ENCODE assay signal across 24 mouse cellular contexts in the genomic region with DNA sequence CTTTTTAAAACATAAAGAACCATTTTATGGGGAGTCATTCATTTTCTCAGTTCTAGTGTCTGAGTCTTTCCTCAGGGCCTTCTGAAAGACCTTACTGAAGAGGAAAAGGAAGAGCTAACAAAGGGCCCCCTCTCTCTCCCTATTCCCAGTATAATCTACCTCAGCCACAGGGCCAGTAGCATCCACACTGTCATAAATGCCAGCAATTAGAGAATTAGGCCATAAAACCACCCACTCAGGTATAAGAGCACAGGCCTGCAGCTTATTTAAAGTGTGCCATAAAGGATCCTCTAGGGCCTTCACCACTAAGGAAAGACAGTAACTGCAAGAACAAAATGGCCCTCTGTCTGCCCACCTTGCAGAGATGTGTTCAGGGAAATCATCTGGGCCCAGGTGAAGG. TPM values are rescaled to one million over a fixed set of nuclear protein-coding genes. Genes with fewer than 3 reads are reported as not detected.
DNase-seq lines count a peak whose midpoint lies in the region; ATAC-seq lines count a peak whose summit lies in the region.
"Had no signal": no experiment of that assay in that cellular context is flagged by ENCODE, and none has a peak within 500 bp of the region (broad histone marks: within the 10 kb centered on the region; RNA-seq: fewer than 3 reads in every experiment).

No protein-coding gene starts in this region.

- no peak overlapping the region for H3K4me3 ChIP-seq in hindbrain, embryonic 13.5 days
- H3K4me3 ChIP-seq in hindbrain, embryonic 10.5 days, result no peak overlapping the region
- H3K4me3 ChIP-seq in limb, embryonic 13.5 days, result no peak overlapping the region
- no peak overlapping the region for H3K4me3 ChIP-seq in limb, embryonic 10.5 days
- H3K4me3 ChIP-seq in embryonic facial prominence, embryonic 13.5 days, result no peak overlapping the region
- H3K4me3 ChIP-seq in neural tube, embryonic 15.5 days (replicated peaks), result no peak overlapping the region
- H3K4me3 ChIP-seq: erythroblast, embryonic 14.5 days; layer of hippocampus, adult 2 months; lung, embryonic 15.5 days; midbrain, embryonic 13.5 days had no signal

- H3K27ac ChIP-seq in hindbrain, embryonic 13.5 days, result peak overlapping the region; percentile 24; the same call in 1 of the 2 replicates
- H3K27ac ChIP-seq in hindbrain, embryonic 10.5 days, result no peak overlapping the region
- H3K27ac ChIP-seq in limb, embryonic 13.5 days, result no peak overlapping the region
- H3K27ac ChIP-seq in limb, embryonic 10.5 days, result no peak overlapping the region
- H3K27ac ChIP-seq in embryonic facial prominence, embryonic 13.5 days, result no peak overlapping the region
- H3K27ac ChIP-seq in neural tube, embryonic 15.5 days (replicated peaks), result no peak overlapping the region
- H3K27ac ChIP-seq: lung, embryonic 15.5 days; midbrain, embryonic 13.5 days; stomach, postnatal 0 days had no signal

- DNase-seq in hindbrain, embryonic 10.5 days (ENCODE audit: low spot score), result no peak
- DNase-seq in limb, embryonic 10.5 days (ENCODE audit: low spot score), result no peak
- DNase-seq in left cerebral cortex, adult 18-20 months (ENCODE audit: low spot score in 2 of 2), result no peak
- DNase-seq: adrenal gland, postnatal 10 days; cerebellum, adult 9-10 months; cerebellum, postnatal 36 days; heart, postnatal 14 days; kidney, adult 11 months; kidney, postnatal 36 days; right cerebral cortex, postnatal 4 days; thymus, adult 18-20 months; thymus, postnatal 25 days had no signal

- no peaks in the 10 kb centered on the region for H3K27me3 ChIP-seq in hindbrain, embryonic 13.5 days
- no peaks in the 10 kb centered on the region for H3K27me3 ChIP-seq in hindbrain, embryonic 10.5 days (ENCODE audit: insufficient read depth, poor library complexity, severe bottlenecking)
- H3K27me3 ChIP-seq in limb, embryonic 13.5 days, result no peaks in the 10 kb centered on the region
- no peaks in the 10 kb centered on the region for H3K27me3 ChIP-seq in limb, embryonic 10.5 days (ENCODE audit: low read depth, poor library complexity, severe bottlenecking)
- H3K27me3 ChIP-seq in embryonic facial prominence, embryonic 13.5 days, result no peaks in the 10 kb centered on the region
- no peaks in the 10 kb centered on the region for H3K27me3 ChIP-seq in neural tube, embryonic 15.5 days (replicated peaks)
- H3K27me3 ChIP-seq: lung, embryonic 15.5 days; midbrain, embryonic 13.5 days; Patski had no signal

- H3K36me3 ChIP-seq in hindbrain, embryonic 13.5 days, result 0 out of 2 replicates have a peak, but pooled peaks cover 12% of the 10 kb centered on the region
- peaks cover 49% of the 10 kb centered on the region for H3K36me3 ChIP-seq in hindbrain, embryonic 10.5 days
- peaks cover 13% of the 10 kb centered on the region for H3K36me3 ChIP-seq in limb, embryonic 13.5 days
- H3K36me3 ChIP-seq in limb, embryonic 10.5 days, result peaks cover 42% of the 10 kb centered on the region
- 0 out of 2 replicates have a peak, but pooled peaks cover 14% of the 10 kb centered on the region for H3K36me3 ChIP-seq in embryonic facial prominence, embryonic 13.5 days
- peaks cover 4% of the 10 kb centered on the region; the same call in 1 of the 2 replicates for H3K36me3 ChIP-seq in neural tube, embryonic 15.5 days

- H3K9me3 ChIP-seq in hindbrain, embryonic 13.5 days, result no peaks in the 10 kb centered on the region
- no peaks in the 10 kb centered on the region for H3K9me3 ChIP-seq in hindbrain, embryonic 10.5 days
- H3K9me3 ChIP-seq in limb, embryonic 13.5 days, result no peaks in the 10 kb centered on the region
- H3K9me3 ChIP-seq in limb, embryonic 10.5 days (replicated peaks), result no peaks in the 10 kb centered on the region
- H3K9me3 ChIP-seq in embryonic facial prominence, embryonic 13.5 days, result no peaks in the 10 kb centered on the region
- H3K9me3 ChIP-seq in neural tube, embryonic 15.5 days (replicated peaks), result no peaks in the 10 kb centered on the region
- H3K9me3 ChIP-seq: lung, embryonic 15.5 days; midbrain, embryonic 13.5 days had no signal

- no peak overlapping the region for H3K4me2 ChIP-seq in hindbrain, embryonic 13.5 days
- peak overlapping the region; percentile 25; the same call in 1 of the 2 replicates for H3K4me2 ChIP-seq in limb, embryonic 13.5 days (replicated peaks)
- no peak overlapping the region for H3K4me2 ChIP-seq in embryonic facial prominence, embryonic 13.5 days
- H3K4me2 ChIP-seq in neural tube, embryonic 15.5 days, result 0 out of 2 replicates have a peak overlapping the region, but pooled peaks have one; percentile 0
- H3K4me2 ChIP-seq: liver, embryonic 11.5 days; lung, embryonic 15.5 days; midbrain, embryonic 13.5 days had no signal

- H3K4me1 ChIP-seq in hindbrain, embryonic 13.5 days (replicated peaks), result peaks cover 82% of the 10 kb centered on the region
- H3K4me1 ChIP-seq in hindbrain, embryonic 10.5 days (replicated peaks), result peaks cover 42% of the 10 kb centered on the region
- peaks cover 73% of the 10 kb centered on the region for H3K4me1 ChIP-seq in limb, embryonic 13.5 days
- peaks cover 58% of the 10 kb centered on the region for H3K4me1 ChIP-seq in limb, embryonic 10.5 days
- H3K4me1 ChIP-seq in embryonic facial prominence, embryonic 13.5 days, result peaks cover 60% of the 10 kb centered on the region
- peaks cover 77% of the 10 kb centered on the region for H3K4me1 ChIP-seq in neural tube, embryonic 15.5 days

- peak overlapping the region; percentile 30 for H3K9ac ChIP-seq in hindbrain, embryonic 13.5 days
- H3K9ac ChIP-seq in limb, embryonic 13.5 days, result no peak overlapping the region
- peak overlapping the region; percentile 38; the same call in 1 of the 2 replicates for H3K9ac ChIP-seq in embryonic facial prominence, embryonic 13.5 days
- H3K9ac ChIP-seq in neural tube, embryonic 15.5 days (replicated peaks), result no peak overlapping the region
- H3K9ac ChIP-seq: lung, embryonic 15.5 days; midbrain, embryonic 13.5 days had no signal

- ATAC-seq in hindbrain, embryonic 13.5 days (ENCODE audit: low FRiP score), result no peak
- no peak for ATAC-seq in limb, embryonic 13.5 days (ENCODE audit: low FRiP score, low read depth)
- no peak for ATAC-seq in embryonic facial prominence, embryonic 13.5 days (ENCODE audit: insufficient number of reproducible peaks, insufficient read depth, low FRiP score, low TSS enrichment, low read depth)
- ATAC-seq in neural tube, embryonic 15.5 days (ENCODE audit: low FRiP score), result no peak
- ATAC-seq: forebrain, embryonic 16.5 days; midbrain, embryonic 13.5 days; Patski had no signal

RNA-seq across cellular contexts. Expression of gene Kmt2a, which starts 6.9 kb away (rescaled TPM):
- 15.8 and 20.6 TPM in 2 replicates for polyA plus RNA-seq in hindbrain, embryonic 13.5 days (2015; fragmentation: Nextera tagmentation; extraction: Ambion mirVana)
- polyA plus RNA-seq in hindbrain, embryonic 10.5 days (2016; fragmentation: Nextera tagmentation; extraction: Ambion mirVana), result 11.8 and 18.2 TPM in 2 replicates
- 18.0 and 20.3 TPM in 2 replicates for polyA plus RNA-seq in limb, embryonic 13.5 days (2015; fragmentation: Nextera tagmentation; extraction: Ambion mirVana)
- polyA plus RNA-seq in limb, embryonic 10.5 days (2016; fragmentation: Nextera tagmentation; extraction: Ambion mirVana), result 13.7 and 14.1 TPM in 2 replicates
- polyA plus RNA-seq in embryonic facial prominence, embryonic 13.5 days (2015; fragmentation: Nextera tagmentation; extraction: Ambion mirVana), result 18.1 and 22.8 TPM in 2 replicates
- polyA plus RNA-seq in neural tube, embryonic 15.5 days (2015; fragmentation: Nextera tagmentation; extraction: Ambion mirVana), result 20.3 and 23.3 TPM in 2 replicates
- 10 to 100 TPM; 84.1 to 88.1 TPM for total RNA-seq in left cerebral cortex, adult 18-20 months (2021)

RNA-seq across cellular contexts. Expression of gene Atp5l, which starts 46.3 kb away (rescaled TPM):
- polyA plus RNA-seq in hindbrain, embryonic 13.5 days (2015; fragmentation: Nextera tagmentation; extraction: Ambion mirVana), result 795 and 863 TPM in 2 replicates
- 599 and 650 TPM in 2 replicates for polyA plus RNA-seq in hindbrain, embryonic 10.5 days (2016; fragmentation: Nextera tagmentation; extraction: Ambion mirVana)
- polyA plus RNA-seq in limb, embryonic 13.5 days (2015; fragmentation: Nextera tagmentation; extraction: Ambion mirVana), result 613 and 626 TPM in 2 replicates
- 550 and 555 TPM in 2 replicates for polyA plus RNA-seq in limb, embryonic 10.5 days (2016; fragmentation: Nextera tagmentation; extraction: Ambion mirVana)
- polyA plus RNA-seq in embryonic facial prominence, embryonic 13.5 days (2015; fragmentation: Nextera tagmentation; extraction: Ambion mirVana), result 678 and 698 TPM in 2 replicates
- polyA plus RNA-seq in neural tube, embryonic 15.5 days (2015; fragmentation: Nextera tagmentation; extraction: Ambion mirVana), result 830 and 890 TPM in 2 replicates
- 100 to 1,000 TPM; 316 to 362 TPM for total RNA-seq in left cerebral cortex, adult 18-20 months (2021)

Comparison
In these comparisons a context has a peak if more than half of its experiments do, and no peak if none do; other contexts are left out.
1. H3K4me2 ChIP-seq: peak in limb, embryonic 13.5 days (single experiment) and neural tube, embryonic 15.5 days (single experiment); none in hindbrain, embryonic 13.5 days (single experiment) and embryonic facial prominence, embryonic 13.5 days (single experiment).
2. H3K9ac ChIP-seq: peak in hindbrain, embryonic 13.5 days (single experiment) and embryonic facial prominence, embryonic 13.5 days (single experiment); none in limb, embryonic 13.5 days (single experiment) and neural tube, embryonic 15.5 days (single experiment).